Mouse (Mus musculus) right cerebral cortex, adult 18-20 months (tissue): ENCODE results near the gene Htr5b.

Experiments
- DNase-seq: peaks from one replicate; pipeline ENCODE4 v3.0.0; 2022; ENCODE audit warnings: mixed read lengths

The Htr5b gene

GRCm38 (mm10) chr1:121528399-121528720, at the start of gene Htr5b:
Gene Htr5b (minus strand): TSS chr1:121528465.
- peak; percentile 41 for DNase-seq

- no peak for DNase-seq
Observed at GRCm38 (mm10) chr1:121577491-121577890, 49.2 kb upstream of the Htr5b start.

DNA sequence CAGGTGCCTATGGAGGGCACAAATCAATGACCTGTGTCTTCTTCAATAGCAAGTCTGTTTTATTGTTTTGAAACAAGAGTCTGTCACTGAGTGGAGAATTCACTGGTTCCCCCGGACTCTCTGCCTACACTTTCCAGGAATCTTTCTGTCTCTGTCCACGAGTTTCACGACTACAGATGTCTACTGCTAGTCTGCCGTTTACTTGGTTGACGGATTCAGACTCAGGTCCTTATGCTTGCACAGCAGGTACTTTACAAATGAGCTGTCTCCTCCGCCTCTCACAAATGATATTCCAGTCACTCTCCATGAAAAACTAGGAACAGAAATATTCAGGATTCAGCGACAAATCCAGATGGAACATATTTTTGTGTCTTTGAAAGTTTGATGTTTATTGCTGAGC, 42.3 kb upstream of the Htr5b start:
- DNase-seq = no peak

DNA sequence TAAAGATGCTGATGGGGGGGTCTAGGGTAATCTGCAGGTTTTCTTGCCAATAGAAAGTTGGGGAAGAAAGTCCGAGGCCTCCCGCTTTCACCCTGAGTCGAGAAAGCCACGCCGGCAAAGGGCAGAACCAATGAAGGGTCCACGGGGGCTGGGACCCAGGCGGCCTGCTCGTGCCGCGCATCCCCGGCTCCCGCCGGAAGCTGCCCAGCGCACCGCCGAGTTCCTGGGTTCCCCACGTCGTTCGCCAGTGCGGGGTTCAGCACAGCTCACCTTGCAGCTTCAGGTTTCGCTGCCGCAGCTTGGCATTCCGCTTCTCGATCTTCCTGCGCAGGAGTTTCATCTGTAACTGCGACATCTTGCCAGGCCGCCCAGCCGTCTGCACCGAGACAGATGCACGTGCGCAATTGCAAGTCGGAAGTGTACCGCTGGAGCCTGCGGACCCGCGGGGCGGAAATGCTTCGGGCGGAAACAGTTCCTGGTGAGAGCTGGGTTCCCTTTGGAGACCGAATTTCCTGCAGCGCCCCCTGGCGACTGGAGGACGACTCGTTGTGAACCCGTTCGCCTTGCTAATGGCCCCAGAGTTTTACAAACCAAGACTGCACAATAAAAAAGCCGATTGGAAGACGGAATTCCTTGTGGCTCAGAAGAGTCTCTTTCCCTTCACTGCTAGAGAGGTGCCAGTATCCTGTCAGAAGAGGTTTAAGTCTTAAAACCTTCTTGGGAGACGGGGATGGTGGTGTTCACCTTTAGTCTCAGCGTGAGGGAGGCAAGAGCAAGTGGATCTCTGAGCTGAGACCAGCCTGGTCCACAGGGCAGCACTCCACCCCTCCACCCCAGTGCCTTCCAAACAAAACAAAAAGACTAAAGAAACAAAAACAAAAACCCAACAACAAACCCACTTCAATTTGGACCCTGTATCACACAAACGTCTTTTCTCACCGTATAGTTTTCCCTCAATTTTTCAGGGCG, 39.5 kb upstream of the Htr5b start, which contains the start of gene Ddx18:
TSS of gene Ddx18 (minus strand) at position 469 of the 969 bp plus-strand sequence.
- peak; percentile 96 for DNase-seq

GRCm38 (mm10) chr1:121557861-121558260, 29.6 kb upstream of the Htr5b start:
- no peak for DNase-seq

DNA sequence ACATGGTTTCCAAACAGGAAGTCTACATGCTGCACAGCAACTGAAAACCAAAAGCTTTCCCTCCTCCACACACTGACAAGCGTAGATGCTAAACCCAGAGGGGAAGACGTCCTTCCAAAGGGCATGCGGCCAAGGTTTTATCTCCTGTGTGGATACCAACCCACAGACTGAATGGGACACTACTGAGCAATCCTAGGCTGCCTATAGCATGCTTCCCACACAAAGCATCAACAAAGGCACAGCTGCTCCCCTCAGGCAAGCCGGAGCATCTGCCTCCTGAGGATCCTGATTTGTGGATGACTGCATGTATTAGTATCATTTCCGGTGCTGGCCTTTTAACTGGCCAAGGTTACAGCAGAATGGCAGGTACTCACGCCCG, 23.2 kb upstream of the Htr5b start:
- DNase-seq = peak; percentile 65

- peak; percentile 39 for DNase-seq
Observed at GRCm38 (mm10) chr1:121550801-121551456, 22.7 kb upstream of the Htr5b start.

GRCm38 (mm10) chr1:121549456-121549855, 21.2 kb upstream of the Htr5b start:
- DNase-seq = peak; percentile 12

DNA sequence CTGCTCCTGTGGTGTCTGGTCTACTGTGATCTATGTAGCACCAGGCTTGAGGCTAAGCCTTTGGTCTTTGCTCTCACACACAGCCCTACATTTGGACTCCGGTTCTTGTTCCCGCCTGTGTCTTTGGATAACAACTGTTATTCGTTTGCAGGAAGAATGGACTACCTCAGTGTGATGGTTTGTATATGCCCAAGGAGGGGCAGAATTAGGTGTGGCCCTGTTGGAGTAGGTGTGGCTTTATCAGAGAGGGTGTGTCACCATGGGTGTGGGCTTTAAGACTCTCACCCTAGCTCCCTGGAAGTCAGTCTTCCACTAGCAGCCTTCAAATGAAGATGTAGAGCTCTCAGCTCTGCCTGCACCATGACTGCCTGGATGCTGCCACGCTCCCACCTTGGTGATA, 20.4 kb upstream of the Htr5b start:
- DNase-seq = no peak

DNA sequence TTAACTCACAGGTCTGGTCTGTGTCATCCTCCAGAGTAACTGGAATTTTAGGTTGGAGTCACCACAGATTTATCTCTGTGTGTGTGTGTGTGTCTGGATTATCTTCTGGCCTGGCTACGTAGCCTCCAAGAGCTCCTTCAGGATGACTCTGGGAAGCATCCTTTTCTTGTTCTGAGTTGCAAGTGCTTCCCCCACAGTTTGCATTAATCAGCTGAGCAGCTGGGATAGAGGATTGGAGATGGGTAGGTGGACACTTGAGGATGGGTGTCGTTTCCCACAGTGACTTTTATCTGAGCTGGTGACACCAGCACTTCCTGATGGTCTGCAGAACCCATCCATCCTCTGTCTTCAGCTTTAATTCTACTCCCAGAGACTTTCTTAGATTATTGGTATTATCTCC, 18.6 kb upstream of the Htr5b start:
- peak; percentile 40 for DNase-seq

DNA sequence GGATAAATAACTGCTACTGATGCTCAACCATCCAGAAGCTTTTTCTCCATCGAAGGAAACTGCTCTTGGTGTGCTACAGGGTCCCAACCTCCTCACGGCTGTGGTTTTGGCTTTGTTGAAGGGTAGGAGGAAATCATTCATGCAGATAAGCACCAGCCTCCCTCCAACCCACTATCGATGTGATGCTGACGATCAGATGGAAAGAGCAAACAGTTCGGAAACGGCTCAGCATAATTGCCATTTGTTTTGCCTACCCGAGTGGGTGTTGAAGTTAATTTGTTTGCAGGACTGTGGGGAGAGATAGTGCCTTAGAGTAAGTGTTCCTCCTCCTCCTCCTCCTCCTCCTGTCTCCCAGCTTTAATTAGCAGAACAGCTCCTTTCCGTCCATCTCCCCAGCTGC, 12.1 kb upstream of the Htr5b start:
- DNase-seq = peak; percentile 15

DNA sequence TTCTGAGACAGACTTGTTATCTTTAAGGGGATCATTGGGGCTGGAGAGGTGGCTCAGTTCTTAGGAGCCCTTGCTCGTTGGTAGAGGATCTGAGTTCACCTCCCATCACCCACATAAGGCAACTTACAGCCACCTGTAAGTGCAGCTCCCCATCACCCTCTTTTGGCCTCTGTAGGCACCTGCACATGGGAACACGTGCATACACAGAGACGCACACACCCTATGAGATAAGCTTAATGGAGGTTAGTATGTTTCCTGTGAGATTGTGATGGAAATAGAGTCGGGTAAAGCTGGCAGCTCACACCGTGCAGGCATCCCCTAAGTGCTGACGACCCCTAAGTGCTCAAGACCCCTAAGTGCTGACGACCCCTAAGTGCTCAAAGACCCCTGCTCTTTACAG, 3.2 kb upstream of the Htr5b start:
- DNase-seq = no peak

GRCm38 (mm10) chr1:121529286-121529685, 1.0 kb upstream of the Htr5b start:
- no peak for DNase-seq

GRCm38 (mm10) chr1:121527600-121528398, 466 bp downstream of the Htr5b start:
- DNase-seq = peak; percentile 6

- DNase-seq = peak; percentile 47
Observed at GRCm38 (mm10) chr1:121527061-121527460, 1.2 kb downstream of the Htr5b start.

DNA sequence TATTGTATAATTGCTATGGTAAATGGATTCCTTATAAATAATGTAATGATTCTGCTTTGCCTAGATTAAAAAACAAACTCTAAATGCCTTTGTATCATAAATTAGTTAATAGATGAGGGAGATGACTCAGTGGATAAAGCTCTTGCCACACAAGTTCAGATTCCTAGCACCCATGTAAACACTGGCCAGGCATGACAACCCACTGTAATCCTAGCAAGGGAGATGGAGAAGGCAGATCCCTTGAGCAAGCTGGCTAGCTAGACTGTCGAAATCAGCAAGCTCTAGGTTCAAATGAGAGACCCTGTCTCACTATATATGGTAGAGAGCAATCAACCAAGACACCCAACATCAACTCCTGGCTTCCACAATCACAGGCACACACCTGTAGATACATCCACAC, 9.7 kb downstream of the Htr5b start:
- DNase-seq = no peak

- DNase-seq = no peak
Observed at GRCm38 (mm10) chr1:121511966-121512365, 16.3 kb downstream of the Htr5b start.

DNA sequence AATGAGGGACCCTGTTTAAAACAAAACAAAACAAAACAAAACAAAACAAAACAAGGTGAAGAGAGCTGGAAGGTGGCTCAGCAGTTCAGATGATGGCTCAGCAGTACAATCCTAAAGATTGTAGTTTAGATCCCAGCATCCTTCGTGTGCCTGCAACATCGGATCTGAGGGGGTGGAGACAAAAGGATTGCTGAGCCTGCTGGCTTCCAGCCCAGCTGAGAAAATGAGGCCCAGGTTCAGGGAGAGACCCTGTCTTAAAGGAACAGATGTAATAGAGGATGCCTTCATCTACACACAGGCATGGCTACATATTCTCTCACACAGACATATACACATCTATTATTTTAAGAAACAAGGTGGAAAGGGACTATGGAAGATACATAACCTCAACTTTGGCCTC, 17.1 kb downstream of the Htr5b start:
- DNase-seq = no peak

GRCm38 (mm10) chr1:121510420-121511140, 17.7 kb downstream of the Htr5b start:
- DNase-seq = no peak

DNA sequence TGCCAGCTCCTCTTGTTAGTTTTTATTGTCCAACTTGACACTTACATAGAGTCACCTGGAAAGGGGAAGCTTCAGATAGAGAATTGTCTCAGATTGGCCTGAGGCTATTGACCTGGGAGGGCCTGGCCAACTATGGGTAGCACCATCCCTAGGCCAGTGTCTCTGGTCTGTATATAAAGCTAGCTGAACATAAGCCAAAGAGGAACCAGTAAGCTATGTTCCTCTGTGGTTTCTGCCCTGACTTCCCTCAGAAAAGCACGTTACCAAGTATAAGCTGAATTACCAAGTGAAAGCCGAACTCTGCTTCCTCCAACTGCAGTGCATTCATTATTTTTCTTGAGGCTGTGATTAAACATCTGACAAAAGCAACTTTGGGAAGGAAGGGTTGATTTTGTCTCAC, 19.5 kb downstream of the Htr5b start:
- no peak for DNase-seq

GRCm38 (mm10) chr1:121497093-121497492, 31.2 kb downstream of the Htr5b start:
- DNase-seq = no peak

DNA sequence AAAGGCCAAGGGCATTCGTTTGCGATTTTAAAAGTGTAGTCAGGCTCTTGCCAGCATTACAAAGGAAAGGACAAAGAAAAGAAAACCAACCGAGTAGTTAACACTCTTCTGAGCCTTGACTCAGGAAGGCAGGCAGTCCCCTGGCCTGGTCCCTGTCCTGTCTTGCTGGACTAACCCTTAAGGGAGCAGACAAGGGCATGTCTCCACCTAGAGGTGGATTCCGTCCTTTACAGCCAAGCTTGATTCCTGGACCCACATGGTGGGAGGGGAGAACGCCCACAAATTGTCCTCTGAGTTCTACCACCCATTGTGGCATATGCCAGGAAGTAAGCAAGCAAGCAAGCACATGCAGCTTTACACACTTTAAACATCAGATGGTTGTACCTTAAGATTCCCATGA, 38.0 kb downstream of the Htr5b start:
- peak; percentile 17 for DNase-seq

GRCm38 (mm10) chr1:121486803-121487202, 41.5 kb downstream of the Htr5b start:
- DNase-seq = no peak
